Mouse (Mus musculus) liver, embryonic 14.5 days (tissue): ENCODE results near the gene Pou1f1.

ENCODE experiments used
- CTCF ChIP-seq: IDR thresholded peaks from 2 replicates; pipeline ENCODE4 v1.5.1; 2016; ENCODE audit warnings: antibody characterized with exemption, low read depth, control low read depth
- EP300 ChIP-seq: IDR thresholded peaks from 2 replicates; pipeline ENCODE4 v1.6.1; 2016; ENCODE audit warnings: antibody characterized with exemption, low read depth

DNA sequence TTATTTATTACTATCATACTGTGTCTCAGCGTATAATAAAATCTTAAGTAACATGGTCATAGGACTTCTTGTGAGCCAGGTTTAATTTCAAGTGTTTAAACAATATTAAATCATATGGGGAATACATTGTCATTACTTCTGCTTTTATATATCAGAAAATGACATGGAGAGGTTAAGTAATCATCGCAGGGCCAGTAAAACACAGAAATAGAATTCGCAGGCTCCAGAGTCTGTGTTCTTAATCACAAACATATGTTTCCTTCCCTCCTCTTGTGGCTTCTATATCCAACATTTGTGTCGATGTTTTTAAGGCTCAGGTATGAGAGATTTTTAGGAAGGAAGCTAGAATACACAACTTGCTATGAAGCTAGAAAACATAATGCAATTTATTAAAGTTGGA lies 49.7 kb upstream of the Pou1f1 start:
- no peak for TF ChIP-seq CTCF
- no peak for TF ChIP-seq EP300
